Mouse (Mus musculus): ENCODE results near the gene Daam1.

- TF ChIP-seq USF1 (IDR thresholded peaks at IDR 0.05; ENCODE audit: low read depth), result no peak
- TF ChIP-seq E2F4 (IDR thresholded peaks at IDR 0.05; ENCODE audit: insufficient read depth), result no peak
- no peak for TF ChIP-seq TCF12 (IDR thresholded peaks at IDR 0.05; ENCODE audit: insufficient read depth, poor library complexity, severe bottlenecking)
- TF ChIP-seq POLR2A (IDR thresholded peaks at IDR 0.05; ENCODE audit: insufficient read length, low read depth), result no peak
- TF ChIP-seq TCF3 (IDR thresholded peaks at IDR 0.05; ENCODE audit: insufficient read length, low read depth), result no peak
- TF ChIP-seq MAX (IDR thresholded peaks at IDR 0.05; ENCODE audit: low read depth), result no peak
- TF ChIP-seq CEBPB (IDR thresholded peaks at IDR 0.05; ENCODE audit: insufficient read depth, poor library complexity, severe bottlenecking), result no peak
- TF ChIP-seq MYOG (IDR thresholded peaks at IDR 0.05; ENCODE audit: control insufficient read depth in 1 of 3, insufficient read depth in 1 of 3, insufficient read length in 2 of 3, low read depth in 2 of 3), result no peak
- TF ChIP-seq POLR2AphosphoS2 (IDR thresholded peaks at IDR 0.05; ENCODE audit: insufficient read length, low read depth), result no peak
Measured at GRCm38 (mm10) chr12:72038866-72039265, 208.0 kb downstream of the Daam1 start.
